Mouse (Mus musculus): ENCODE measurements at regions not wholly inside any gene's neighbourhood (a gene's known extent, or its start where the extent isn't known, plus 50 kb on each side); places are given as distances from the start of the nearest gene placed in this dataset.
A peak's percentile ranks its signal among the peaks of the same experiment; 100 is the strongest.
"Not testable (repeated sequence)": the region's sequence is repeated elsewhere in the genome, so short reads cannot be mapped to it uniquely, and the experiment has no call there.

GRCm38 (mm10) chr4:3260061-3260460, 74.9 kb upstream of the Vmn1r3 start:
- H3K27me3 ChIP-seq; H3K9me3 ChIP-seq; ATAC-seq (ENCODE audit: insufficient number of reproducible peaks, insufficient read depth, low FRiP score, low TSS enrichment, low read depth); H3K4me1 ChIP-seq (replicated peaks); H3K4me3 ChIP-seq (replicated peaks); H3K27ac ChIP-seq; H3K36me3 ChIP-seq; H3K9ac ChIP-seq (replicated peaks); H3K4me2 ChIP-seq: not testable (repeated sequence)
- 73% methylated on average over 6 of the region's 6 CpGs for WGBS

- H3K27ac ChIP-seq; ATAC-seq (ENCODE audit: insufficient number of reproducible peaks, insufficient read depth, low FRiP score, low TSS enrichment, low read depth); H3K4me1 ChIP-seq (replicated peaks); H3K4me3 ChIP-seq (replicated peaks); H3K4me2 ChIP-seq; H3K36me3 ChIP-seq; H3K27me3 ChIP-seq; H3K9ac ChIP-seq (replicated peaks): not testable (repeated sequence)
- WGBS: 89% methylated on average over 21 of the region's 21 CpGs
- H3K9me3 ChIP-seq: peaks cover 34% of the 10 kb centered on the region
Measured at GRCm38 (mm10) chr4:3252606-3253281, 67.6 kb upstream of the Vmn1r3 start.

- not testable (repeated sequence) for H3K27ac ChIP-seq; H3K4me3 ChIP-seq (replicated peaks); H3K9ac ChIP-seq (replicated peaks); H3K4me2 ChIP-seq; H3K36me3 ChIP-seq; ATAC-seq (ENCODE audit: insufficient number of reproducible peaks, insufficient read depth, low FRiP score, low TSS enrichment, low read depth); H3K27me3 ChIP-seq; H3K4me1 ChIP-seq (replicated peaks)
- H3K9me3 ChIP-seq: peaks cover 34% of the 10 kb centered on the region
- 59% methylated on average over 4 of the region's 4 CpGs for WGBS
Measured at GRCm38 (mm10) chr4:3250258-3250657, 65.1 kb upstream of the Vmn1r3 start.

- peaks cover 17% of the 10 kb centered on the region for H3K9me3 ChIP-seq
- 77% methylated on average over 6 of the region's 6 CpGs for WGBS
- not testable (repeated sequence) for H3K4me1 ChIP-seq (replicated peaks); H3K4me2 ChIP-seq; H3K27me3 ChIP-seq; H3K4me3 ChIP-seq (replicated peaks); ATAC-seq (ENCODE audit: insufficient number of reproducible peaks, insufficient read depth, low FRiP score, low TSS enrichment, low read depth); H3K36me3 ChIP-seq; H3K9ac ChIP-seq (replicated peaks); H3K27ac ChIP-seq
Measured at GRCm38 (mm10) chr4:3242011-3242410, 56.9 kb upstream of the Vmn1r3 start.

GRCm38 (mm10) chr4:3241351-3241750, 56.2 kb upstream of the Vmn1r3 start:
- peaks cover 20% of the 10 kb centered on the region for H3K9me3 ChIP-seq
- not testable (repeated sequence) for H3K4me1 ChIP-seq (replicated peaks); H3K4me2 ChIP-seq; H3K4me3 ChIP-seq (replicated peaks); H3K27ac ChIP-seq; H3K36me3 ChIP-seq; H3K9ac ChIP-seq (replicated peaks); ATAC-seq (ENCODE audit: insufficient number of reproducible peaks, insufficient read depth, low FRiP score, low TSS enrichment, low read depth); H3K27me3 ChIP-seq
- WGBS: 73% methylated on average over 4 of the region's 4 CpGs

- H3K4me2 ChIP-seq; H3K4me1 ChIP-seq (replicated peaks); H3K27ac ChIP-seq; ATAC-seq (ENCODE audit: insufficient number of reproducible peaks, insufficient read depth, low FRiP score, low TSS enrichment, low read depth); H3K4me3 ChIP-seq (replicated peaks); H3K27me3 ChIP-seq; H3K36me3 ChIP-seq; H3K9ac ChIP-seq (replicated peaks): not testable (repeated sequence)
- H3K9me3 ChIP-seq: peaks cover 20% of the 10 kb centered on the region
- WGBS: 72% methylated on average over 6 of the region's 6 CpGs
Measured at GRCm38 (mm10) chr4:3238493-3238892, 53.3 kb upstream of the Vmn1r3 start.

- H3K4me3 ChIP-seq (replicated peaks); H3K4me1 ChIP-seq (replicated peaks); H3K4me2 ChIP-seq; H3K36me3 ChIP-seq; H3K27ac ChIP-seq; H3K9ac ChIP-seq (replicated peaks): not testable (repeated sequence)
- Histone ChIP-seq H3K9me3 (peaks cover 19% of the 10 kb centered on the region), H3K27me3 (peaks cover 11% of the 10 kb centered on the region; the same call in 1 of the 2 replicates)
- ATAC-seq (ENCODE audit: insufficient number of reproducible peaks, insufficient read depth, low FRiP score, low TSS enrichment, low read depth): peak; percentile 60; the same call in 1 of the 2 replicates
- WGBS: 24% methylated on average over 2 of the region's 2 CpGs
Measured at GRCm38 (mm10) chr4:3236148-3236779, 51.1 kb upstream of the Vmn1r3 start.

Measured in limb, embryonic 12.5 days (tissue).